Mouse (Mus musculus) thymus, postnatal 36 days (tissue): ENCODE data around the gene Il17c.

Experiments
- DNase-seq, 2 experiments: peaks; one replicate each; pipeline ENCODE4 v3.0.0; 2022; ENCODE audit warnings: mixed read lengths in 2 of 2

The Il17c gene

GRCm38 (mm10) chr8:122421376-122422070 lies at the start of gene Il17c:
Gene Il17c (plus strand): TSS chr8:122422020.
- no peak for DNase-seq

GRCm38 (mm10) chr8:122375320-122375719 lies 46.5 kb upstream of the Il17c start:
- no peak for DNase-seq

DNA sequence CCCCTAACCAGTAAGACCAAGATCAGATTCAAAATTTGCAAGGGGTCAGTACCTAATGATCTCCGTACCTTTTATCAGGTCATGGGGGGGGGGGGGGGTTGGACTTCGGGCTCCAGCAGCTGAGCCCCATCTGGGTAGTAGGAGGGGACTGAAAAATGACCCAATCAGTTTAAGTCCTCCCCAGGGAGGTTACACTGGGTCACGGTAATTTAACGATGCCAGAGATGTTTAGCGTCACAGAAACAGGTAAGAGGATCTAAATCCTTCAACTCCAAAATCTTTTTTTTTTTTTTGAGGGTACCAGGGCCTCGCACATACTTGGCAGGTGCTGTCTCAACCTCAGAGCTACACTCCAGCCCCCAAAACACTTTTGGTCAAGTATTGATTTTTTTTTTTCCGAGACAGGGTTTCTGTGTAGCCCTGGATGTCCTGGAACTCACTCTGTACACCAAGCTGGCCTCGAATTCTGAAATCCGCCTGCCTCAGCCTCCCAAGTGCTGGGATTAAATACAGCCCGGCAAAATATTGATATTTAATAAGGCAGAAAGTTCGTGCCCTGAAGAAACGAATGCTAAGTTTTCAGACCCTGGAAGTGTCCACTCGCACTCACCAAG lies 46.0 kb upstream of the Il17c start:
- no peak for DNase-seq

GRCm38 (mm10) chr8:122376365-122377231 lies 45.2 kb upstream of the Il17c start, which contains the start of gene Zc3h18:
Gene Zc3h18 (plus strand): TSS chr8:122376609.
- peak; percentile 99 to 100 for DNase-seq

DNA sequence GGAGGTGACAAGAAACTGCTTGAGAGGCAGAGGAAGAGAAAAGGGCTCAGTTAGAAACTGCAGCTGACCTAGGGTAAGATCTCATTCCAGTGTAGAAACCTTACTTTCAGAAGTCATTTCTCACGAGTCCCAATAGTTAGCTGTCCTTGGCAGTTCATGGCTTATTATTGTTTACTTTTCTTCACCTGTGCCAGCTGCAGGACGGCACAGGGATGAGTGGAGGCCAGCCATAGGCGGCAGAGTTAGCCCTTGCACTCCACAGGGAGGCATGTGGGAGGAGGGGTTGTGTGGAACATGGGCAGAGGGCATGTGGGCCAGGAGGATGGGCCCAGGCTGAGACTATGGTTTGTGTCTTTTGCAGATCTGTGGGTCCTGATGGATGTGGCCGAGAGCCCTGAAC lies 38.8 kb upstream of the Il17c start:
- no peak for DNase-seq

DNA sequence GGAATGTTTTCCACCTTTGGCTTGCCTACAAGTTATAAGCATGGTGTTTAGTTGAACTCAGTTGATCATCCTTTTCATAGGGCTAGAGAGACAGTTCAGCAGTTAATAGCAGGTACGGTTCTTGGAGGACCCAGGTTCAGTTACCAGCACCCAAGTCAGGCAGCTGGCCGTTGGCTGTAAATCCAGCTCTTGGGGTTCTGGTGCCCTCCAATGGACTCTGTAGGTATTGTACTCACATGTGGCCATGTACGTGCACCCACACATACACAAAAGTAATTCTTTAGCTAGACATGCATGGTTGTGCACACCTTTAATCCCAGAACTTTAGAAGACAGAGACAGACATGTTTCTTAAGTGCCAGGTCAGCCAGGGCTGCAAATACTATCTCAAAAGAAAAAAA lies 32.5 kb upstream of the Il17c start:
- DNase-seq: no peak

DNA sequence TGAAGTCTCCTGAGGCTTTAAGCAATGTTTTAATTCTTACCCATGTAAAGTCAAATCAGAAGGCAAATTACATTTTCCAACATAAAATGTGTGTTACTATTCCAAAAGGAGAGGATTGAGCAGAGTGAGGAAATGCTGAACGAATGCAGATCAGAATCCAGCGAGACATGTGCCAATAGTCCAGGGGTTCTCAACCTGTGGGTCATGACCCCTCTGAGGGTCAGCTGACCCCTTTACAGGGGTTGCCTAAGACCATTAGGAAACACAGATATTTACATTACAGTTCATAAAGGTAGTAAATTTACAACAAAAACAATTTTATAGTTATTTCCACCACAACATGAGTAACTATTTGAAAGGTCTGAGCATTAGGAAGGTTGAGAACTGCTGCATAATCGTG lies 31.1 kb upstream of the Il17c start:
- DNase-seq: no peak

GRCm38 (mm10) chr8:122393717-122394116 lies 28.1 kb upstream of the Il17c start:
- no peak for DNase-seq

GRCm38 (mm10) chr8:122395291-122395690 lies 26.5 kb upstream of the Il17c start:
- no peak for DNase-seq

DNA sequence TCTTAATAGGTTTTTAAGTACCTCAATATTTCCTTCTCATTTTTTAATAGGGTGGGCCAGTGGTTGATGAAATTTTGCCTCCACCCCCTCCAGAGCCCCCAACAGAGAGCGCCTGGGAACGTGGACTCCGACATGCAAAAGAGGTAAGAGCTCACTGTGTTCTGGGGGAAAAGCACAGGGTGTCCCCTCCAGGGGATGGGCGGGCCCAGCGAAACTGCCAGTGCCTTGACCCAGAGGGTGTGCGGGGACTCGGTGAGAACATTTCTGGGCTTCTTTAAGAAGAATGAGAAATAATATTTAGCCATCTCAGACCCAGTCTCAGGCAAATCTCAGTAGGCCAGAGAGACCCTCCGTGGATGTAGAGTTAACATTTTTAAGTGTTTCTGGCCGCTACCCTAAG lies 23.6 kb upstream of the Il17c start:
- no peak for DNase-seq

DNA sequence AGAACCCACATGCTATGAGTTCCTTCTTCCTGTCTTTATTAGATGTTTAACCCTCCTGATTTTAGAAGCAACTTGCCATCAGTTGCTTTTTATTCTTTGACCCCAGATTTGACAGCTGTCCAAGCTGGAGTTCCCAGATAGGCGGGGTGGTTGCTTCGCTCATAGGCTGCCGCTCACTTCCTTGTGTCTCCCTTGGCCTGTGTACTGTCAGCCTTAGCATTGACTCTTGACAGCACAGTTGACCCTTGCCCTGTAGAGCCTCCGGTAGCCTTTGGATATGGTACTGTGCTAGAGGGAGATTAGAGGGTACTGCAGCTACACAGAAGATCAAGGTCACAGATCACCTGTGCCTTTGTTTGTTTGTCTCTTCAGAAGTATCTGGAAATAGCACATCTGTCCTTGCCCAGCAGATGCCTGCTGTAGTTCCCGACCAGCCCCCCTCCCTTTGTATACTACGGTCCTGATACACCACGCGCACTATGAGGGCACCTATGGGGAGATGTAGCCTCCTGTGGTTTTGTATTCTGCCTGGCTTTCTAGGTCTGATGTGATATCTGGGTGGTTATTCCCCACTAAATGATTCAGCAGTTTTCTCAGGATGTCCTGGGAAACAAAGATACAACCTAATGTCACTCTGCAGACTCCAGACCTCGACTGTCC lies 16.5 kb upstream of the Il17c start:
- no peak for DNase-seq

- no peak for DNase-seq
Measured at GRCm38 (mm10) chr8:122407678-122408077, 14.1 kb upstream of the Il17c start.

GRCm38 (mm10) chr8:122414311-122414710 lies 7.5 kb upstream of the Il17c start:
- no peak for DNase-seq

DNA sequence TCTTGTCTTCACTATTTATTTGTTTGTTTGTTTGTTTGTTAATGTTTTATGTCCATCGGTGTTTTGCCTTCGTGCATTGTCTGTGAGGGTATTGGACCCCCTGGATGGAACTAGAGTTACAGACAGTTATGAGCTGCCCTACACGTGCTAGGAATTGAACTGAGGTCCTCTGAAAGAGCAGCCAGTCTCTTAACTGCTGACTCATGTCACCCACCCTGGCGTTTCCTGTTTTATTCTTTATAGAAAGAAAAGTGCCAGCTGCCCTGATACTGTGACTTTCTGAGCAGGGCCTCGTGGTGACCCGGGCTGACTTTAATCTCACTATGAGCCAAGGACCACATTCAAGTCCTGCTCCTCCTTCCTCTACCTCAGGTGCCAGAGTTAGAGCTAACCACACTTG lies 6.3 kb upstream of the Il17c start:
- DNase-seq: no peak

DNA sequence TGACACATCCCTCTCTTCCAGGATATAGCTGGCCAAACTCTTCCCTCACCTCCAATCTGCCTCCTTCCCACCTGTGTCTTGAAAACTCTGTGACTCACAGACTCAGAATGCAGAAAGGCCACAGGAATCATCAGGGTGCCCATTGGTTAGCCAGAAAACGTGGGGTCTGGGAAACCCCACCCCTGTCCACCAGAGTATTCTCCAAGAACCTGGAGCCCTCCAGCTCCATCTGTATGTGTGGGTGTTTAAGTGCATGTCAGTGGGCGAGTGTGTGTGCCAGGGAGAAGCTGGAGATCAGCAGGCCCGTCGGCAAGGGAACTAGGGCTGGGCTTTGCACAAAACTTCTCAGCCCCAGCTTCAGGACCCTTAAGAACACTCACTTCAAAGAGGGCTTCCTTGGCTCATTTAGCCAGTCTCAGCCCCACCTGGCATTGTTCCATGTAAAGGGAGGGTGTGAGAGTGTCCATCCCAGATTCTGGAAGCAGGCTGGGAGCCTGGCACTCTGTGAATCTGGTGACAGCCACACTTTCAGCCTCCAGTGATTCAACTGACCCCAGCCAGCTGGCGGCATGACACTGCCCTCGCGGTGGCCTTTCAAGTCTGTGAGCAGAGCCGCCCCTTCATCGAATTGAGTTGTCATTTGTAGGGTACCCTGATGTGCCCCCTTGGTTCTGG lies 1.8 kb upstream of the Il17c start:
- DNase-seq: no peak

DNA sequence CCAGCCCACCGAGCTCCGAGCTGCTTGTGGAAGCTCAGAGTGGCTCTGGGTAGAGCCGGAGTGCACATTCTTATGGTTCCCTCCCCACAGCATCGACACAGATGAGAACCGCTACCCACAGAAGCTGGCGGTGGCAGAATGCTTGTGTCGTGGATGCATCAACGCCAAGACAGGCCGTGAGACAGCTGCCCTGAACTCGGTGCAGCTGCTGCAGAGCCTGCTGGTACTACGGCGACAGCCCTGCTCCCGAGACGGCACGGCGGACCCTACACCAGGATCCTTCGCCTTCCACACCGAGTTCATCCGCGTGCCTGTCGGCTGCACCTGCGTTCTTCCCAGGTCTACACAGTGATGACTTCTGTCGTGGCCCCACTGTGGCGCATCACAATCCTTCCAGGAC lies 1.4 kb downstream of the Il17c start:
- peak in 1 of 2 experiments; percentile 9 for DNase-seq

DNA sequence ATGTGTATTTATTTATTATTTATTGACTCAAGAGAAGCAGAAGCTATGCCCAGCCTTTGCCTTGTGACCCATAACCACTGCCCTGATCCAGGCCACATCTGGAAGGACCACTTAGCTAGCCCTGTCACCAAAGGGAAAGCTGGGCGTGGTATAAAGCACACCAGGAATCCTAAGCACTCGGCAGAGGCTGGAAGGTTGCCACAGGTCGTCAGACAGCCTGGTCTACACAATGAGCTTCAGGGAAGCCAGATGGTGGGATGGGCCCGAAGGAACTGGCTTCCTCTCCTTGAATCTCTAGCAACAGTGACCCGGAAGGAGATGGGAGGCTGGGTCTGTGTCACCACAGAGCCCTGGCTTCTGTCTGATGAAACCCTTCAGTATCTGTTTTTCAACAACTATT lies 1.8 kb downstream of the Il17c start:
- no peak for DNase-seq

DNA sequence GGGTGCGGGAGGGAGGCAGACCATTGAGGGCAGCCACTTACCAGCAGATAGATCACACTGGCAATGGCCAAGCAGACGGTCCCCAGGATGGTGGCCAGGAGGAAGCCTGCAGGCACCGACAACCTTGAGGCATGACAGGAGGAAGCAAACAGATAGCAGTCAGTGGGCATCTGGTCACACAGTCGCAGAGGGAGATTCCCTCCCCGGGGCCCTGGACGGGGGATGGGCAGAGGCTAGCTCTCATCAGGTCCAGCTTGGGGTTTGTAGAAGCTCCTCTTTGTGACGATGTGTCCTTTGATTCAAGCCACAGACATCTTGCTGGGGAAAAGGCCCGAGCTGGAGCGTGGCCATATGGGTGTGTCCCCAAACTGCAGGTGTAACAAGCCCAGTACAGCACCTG lies 4.3 kb downstream of the Il17c start:
- no peak for DNase-seq

DNA sequence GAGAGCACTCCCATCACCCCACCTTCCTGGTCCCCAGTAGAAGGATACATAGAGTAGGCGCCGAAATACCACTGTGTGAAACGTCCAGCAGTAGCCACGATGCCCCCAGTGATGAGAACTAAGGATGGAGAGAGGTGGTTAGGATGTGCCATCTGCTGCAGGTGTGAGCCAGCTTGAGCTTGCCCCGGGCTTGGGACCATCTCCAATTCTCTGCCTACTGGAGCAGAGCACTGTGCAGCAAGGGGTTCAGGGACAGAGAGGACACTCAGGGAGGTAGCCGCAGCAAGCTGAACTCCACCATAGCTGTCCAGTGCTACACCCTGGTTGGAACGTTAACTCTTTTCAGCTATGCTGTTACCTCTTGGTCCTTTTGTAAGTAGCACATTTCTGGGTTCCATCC lies 5.8 kb downstream of the Il17c start:
- no peak for DNase-seq

- no peak for DNase-seq
Measured at GRCm38 (mm10) chr8:122428163-122428562, 6.3 kb downstream of the Il17c start.

DNA sequence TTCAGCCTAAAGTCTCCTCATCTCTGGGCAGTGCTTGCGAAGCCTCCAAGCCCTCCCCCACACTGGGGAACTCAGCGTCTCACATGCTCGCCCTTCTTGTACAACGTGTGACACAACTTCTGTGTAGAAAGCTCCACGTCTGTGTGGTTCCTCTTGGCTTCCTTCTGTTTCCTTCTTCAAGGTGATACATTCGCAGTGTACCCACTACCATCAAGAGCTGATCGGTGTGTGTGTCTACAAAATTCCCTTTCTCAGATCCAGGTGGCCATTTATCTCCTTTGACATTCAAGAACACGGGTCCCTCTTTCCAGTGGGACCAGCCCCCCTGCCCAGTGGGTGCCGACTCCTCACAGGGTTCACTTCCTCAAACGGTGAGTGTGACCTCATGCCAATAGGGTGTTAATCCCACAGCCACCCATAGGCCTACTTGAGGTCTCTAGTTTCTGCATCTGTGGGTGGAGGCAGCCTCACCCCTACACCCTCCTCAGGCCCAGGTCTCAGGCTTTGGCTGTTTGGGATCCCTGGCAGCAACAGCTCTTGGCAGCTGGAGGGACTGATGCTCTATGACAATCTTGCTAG lies 8.3 kb downstream of the Il17c start:
- no peak for DNase-seq

GRCm38 (mm10) chr8:122430646-122431045 lies 8.8 kb downstream of the Il17c start:
- no peak for DNase-seq
